Mouse (Mus musculus): ENCODE measurements around the gene Fancb. TPM values are rescaled to one million over a fixed set of nuclear protein-coding genes. Genes with fewer than 3 reads are reported as not detected.

The Fancb gene
- polyA plus RNA-seq, 1 experiment from 2014 or later, result 12.4 TPM

GRCm38 (mm10) chrX:165003141-165003540, 22.7 kb downstream of the Fancb start:
- Histone ChIP-seq H3K36me3 (replicated peaks; ENCODE audit: control insufficient read depth, insufficient read depth, low read depth, low read length) (no peaks in the 10 kb centered on the region), H3K4me3 (ENCODE audit: low read depth, low read length) (no peak overlapping the region), H3K9ac (replicated peaks; ENCODE audit: low read length) (no peak overlapping the region), H3K27ac (replicated peaks; ENCODE audit: low read depth, low read length) (no peak overlapping the region), H3K27me3 (ENCODE audit: control insufficient read depth, insufficient read depth, low read length) (no peaks in the 10 kb centered on the region), H3K4me2 (ENCODE audit: low read depth, low read length) (no peak overlapping the region), H3K4me1 (ENCODE audit: control insufficient read depth, insufficient read depth, low read length) (no peaks in the 10 kb centered on the region), H3K9me3 (replicated peaks; ENCODE audit: control insufficient read depth, low read length) (no peaks in the 10 kb centered on the region)
- DNase-seq (ENCODE audit: low spot score), result no peak
- ATAC-seq (replicated peaks; ENCODE audit: insufficient number of reproducible peaks, low FRiP score, low TSS enrichment, low read depth), result no peak
- 41% methylated on average over 4 of the region's 4 CpGs for WGBS

GRCm38 (mm10) chrX:165004779-165005324, 24.5 kb downstream of the Fancb start, which contains the start of gene Gm17604:
Gene Gm17604, minus strand, starts transcription at chrX:165004829.
- no peaks in the 10 kb centered on the region for H3K36me3 ChIP-seq (replicated peaks; ENCODE audit: control insufficient read depth, insufficient read depth, low read depth, low read length)
- no peak within 1 kb of the TSS for H3K4me2 ChIP-seq (ENCODE audit: low read depth, low read length)
- no peaks in the 10 kb centered on the region for H3K27me3 ChIP-seq (ENCODE audit: control insufficient read depth, insufficient read depth, low read length)
- no peaks in the 10 kb centered on the region for H3K9me3 ChIP-seq (replicated peaks; ENCODE audit: control insufficient read depth, low read length)
- ATAC-seq (replicated peaks; ENCODE audit: insufficient number of reproducible peaks, low FRiP score, low TSS enrichment, low read depth), result no peak
- H3K4me3 ChIP-seq (ENCODE audit: low read depth, low read length), result no peak within 1 kb of the TSS
- DNase-seq (ENCODE audit: low spot score), result no peak
- H3K27ac ChIP-seq (replicated peaks; ENCODE audit: low read depth, low read length), result no peak within 1 kb of the TSS
- H3K4me1 ChIP-seq (ENCODE audit: control insufficient read depth, insufficient read depth, low read length), result no peaks in the 10 kb centered on the region
- H3K9ac ChIP-seq (replicated peaks; ENCODE audit: low read length), result no peak within 1 kb of the TSS

Other genes with a start within 250 kb of the Fancb start
- 15.2 and 15.8 TPM in 2 replicates for gene Mospd2, start 217 bp upstream of the Fancb start, polyA plus RNA-seq (2014; fragmentation: Nextera tagmentation; extraction: Ambion mirVana)
- gene Gm17604, start 24.2 kb downstream of the Fancb start, polyA plus RNA-seq (2014; fragmentation: Nextera tagmentation; extraction: Ambion mirVana), result not detected in 2 replicates